Mouse (Mus musculus): ENCODE data around the gene 2300003K06Rik.

GRCm38 (mm10) chr11:99858761-99859160, 20.9 kb upstream of the 2300003K06Rik start:
- TF ChIP-seq CTCF (conservative IDR thresholded peaks at IDR 0.05; ENCODE audit: insufficient read depth, insufficient read length, low read depth, low read length) (no peak), POLR2A (IDR thresholded peaks at IDR 0.05; ENCODE audit: low read depth, low read length) (no peak)
